Comparison of ENCODE assay signal across 19 mouse cellular contexts in the genomic region with DNA sequence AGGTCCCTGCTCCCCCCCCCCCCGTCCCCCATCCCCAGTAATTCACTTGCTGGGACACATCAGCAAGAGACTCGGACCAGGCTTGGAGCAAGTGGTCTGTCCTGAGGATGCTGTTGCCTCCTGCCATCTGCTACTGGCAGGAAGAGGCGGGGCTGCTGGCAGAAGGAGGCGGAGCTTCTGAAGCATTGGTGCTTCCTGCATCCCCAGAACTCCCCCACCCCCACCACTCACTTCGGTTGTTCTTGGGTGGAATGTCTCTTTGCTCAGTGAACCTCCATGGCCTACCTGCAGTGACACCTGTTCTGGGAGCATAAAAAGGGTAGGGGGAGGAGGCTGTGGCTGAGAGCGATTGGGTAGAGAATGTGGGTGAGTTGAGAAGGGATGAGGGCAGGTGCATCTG. TPM values are rescaled to one million over a fixed set of nuclear protein-coding genes. Genes with fewer than 3 reads are reported as not detected.
DNase-seq lines count a peak whose midpoint lies in the region; ATAC-seq and TF ChIP-seq lines count a peak whose summit lies in the region.
"Had no signal": no experiment of that assay in that cellular context is flagged by ENCODE, and none has a peak within 500 bp of the region (broad histone marks: within the 10 kb centered on the region; RNA-seq: fewer than 3 reads in every experiment).

No protein-coding gene starts in this region.

- H3K27ac ChIP-seq in forebrain, embryonic 10.5 days = peak overlapping the region; percentile 35; the same call in 1 of the 2 replicates
- H3K27ac ChIP-seq in forebrain, embryonic 15.5 days (replicated peaks) = no peak overlapping the region
- no peak overlapping the region for H3K27ac ChIP-seq in midbrain, embryonic 11.5 days (ENCODE audit: low read depth, low read length)
- H3K27ac ChIP-seq in midbrain, postnatal 0 days (ENCODE audit: low read depth, low read length) = no peak overlapping the region
- no peak overlapping the region for H3K27ac ChIP-seq in CH12.LX (ENCODE audit: insufficient read depth, low read depth)

- TF ChIP-seq RAD21 in CH12.LX (IDR thresholded peaks at IDR 0.05; ENCODE audit: low read depth, low read length) = no peak

- H3K36me3 ChIP-seq in forebrain, embryonic 10.5 days (replicated peaks) = no peaks in the 10 kb centered on the region
- no peaks in the 10 kb centered on the region for H3K36me3 ChIP-seq in forebrain, embryonic 15.5 days
- no peaks in the 10 kb centered on the region for H3K36me3 ChIP-seq in midbrain, embryonic 11.5 days (ENCODE audit: control insufficient read depth, insufficient read depth, low read length)
- peaks cover 2% of the 10 kb centered on the region; the same call in 1 of the 2 replicates for H3K36me3 ChIP-seq in midbrain, postnatal 0 days (ENCODE audit: insufficient read depth, low read length)
- H3K36me3 ChIP-seq in CH12.LX (replicated peaks in 1 of 2; ENCODE audit: control insufficient read depth in 1 of 2, insufficient read depth in 1 of 2, low read length in 1 of 2) = no peaks in the 10 kb centered on the region
- H3K36me3 ChIP-seq: hindbrain, embryonic 13.5 days had no signal

- no peak overlapping the region for H3K9ac ChIP-seq in forebrain, embryonic 15.5 days (replicated peaks)
- H3K9ac ChIP-seq in midbrain, embryonic 11.5 days (ENCODE audit: low read length) = no peak overlapping the region
- no peak overlapping the region for H3K9ac ChIP-seq in midbrain, postnatal 0 days (replicated peaks; ENCODE audit: low read length, poor library complexity, severe bottlenecking)
- no peak overlapping the region for H3K9ac ChIP-seq in CH12.LX (ENCODE audit: insufficient read depth, low read depth)
- H3K9ac ChIP-seq: hindbrain, embryonic 13.5 days; lung, embryonic 14.5 days had no signal

- in situ Hi-C loops in CH12.LX (cut with MboI; ENCODE audit: low pct_ligation_motif_present, low pct_unique_long_range_greater_than_20kb, low sequenced_read_pairs) = loop anchor here (10.0 kb wide), 1 partner anchor 54 kb away; no protein-coding TSS in a partner anchor

- TF ChIP-seq POLR2A in CH12.LX (IDR thresholded peaks at IDR 0.05; ENCODE audit: low read depth, low read length) = no peak

- WGBS in forebrain, embryonic 10.5 days = 78% methylated on average over 6 of the region's 6 CpGs
- whole genome bisulfite sequencing in forebrain, embryonic 15.5 days = 66% methylated on average over 6 of the region's 6 CpGs
- 72% methylated on average over 6 of the region's 6 CpGs for WGBS in midbrain, embryonic 11.5 days
- 69% methylated on average over 6 of the region's 6 CpGs for WGBS in midbrain, postnatal 0 days

- TF ChIP-seq EP300 in CH12.LX (IDR thresholded peaks at IDR 0.05; ENCODE audit: low read length) = no peak

- no peaks in the 10 kb centered on the region for H3K27me3 ChIP-seq in forebrain, embryonic 10.5 days (ENCODE audit: poor library complexity, severe bottlenecking)
- no peaks in the 10 kb centered on the region for H3K27me3 ChIP-seq in forebrain, embryonic 15.5 days
- H3K27me3 ChIP-seq in midbrain, embryonic 11.5 days (ENCODE audit: control insufficient read depth, insufficient read depth, low read length) = no peaks in the 10 kb centered on the region
- H3K27me3 ChIP-seq in midbrain, postnatal 0 days (ENCODE audit: insufficient read depth, low read length) = no peaks in the 10 kb centered on the region
- peaks cover 3% of the 10 kb centered on the region for H3K27me3 ChIP-seq in CH12.LX (replicated peaks)
- H3K27me3 ChIP-seq: hindbrain, embryonic 13.5 days had no signal

- H3K9me3 ChIP-seq in forebrain, embryonic 10.5 days = no peaks in the 10 kb centered on the region
- H3K9me3 ChIP-seq in forebrain, embryonic 15.5 days = no peaks in the 10 kb centered on the region
- no peaks in the 10 kb centered on the region for H3K9me3 ChIP-seq in midbrain, embryonic 11.5 days (ENCODE audit: control insufficient read depth, low read length)
- H3K9me3 ChIP-seq in midbrain, postnatal 0 days (ENCODE audit: low read length) = no peaks in the 10 kb centered on the region
- H3K9me3 ChIP-seq in CH12.LX (replicated peaks; ENCODE audit: low read length) = no peaks in the 10 kb centered on the region
- H3K9me3 ChIP-seq: hindbrain, embryonic 13.5 days had no signal

- no peaks in the 10 kb centered on the region for H3K79me2 ChIP-seq in CH12.LX (replicated peaks; ENCODE audit: control insufficient read depth, extremely low read depth, insufficient read depth, poor library complexity, severe bottlenecking)

- dilution Hi-C loops in CH12.LX (cut with MboI; ENCODE audit: extremely low pct_ligation_motif_present, extremely low pct_unique_long_range_greater_than_20kb, low sequenced_read_pairs) = no loop called here

- H3K4me2 ChIP-seq in forebrain, embryonic 15.5 days (replicated peaks) = no peak overlapping the region
- no peak overlapping the region for H3K4me2 ChIP-seq in midbrain, embryonic 11.5 days
- H3K4me2 ChIP-seq in midbrain, postnatal 0 days (ENCODE audit: low read depth, low read length, poor library complexity, severe bottlenecking) = no peak overlapping the region
- H3K4me2 ChIP-seq in CH12.LX (ENCODE audit: insufficient read depth, low read depth, poor library complexity, severe bottlenecking) = no peak overlapping the region
- H3K4me2 ChIP-seq: hindbrain, embryonic 13.5 days; lung, embryonic 14.5 days had no signal

- ATAC-seq in forebrain, embryonic 15.5 days (replicated peaks) = no peak
- peak; percentile 42; the same call in 1 of the 2 replicates for ATAC-seq in midbrain, embryonic 11.5 days (ENCODE audit: low FRiP score)
- no peak for ATAC-seq in midbrain, postnatal 0 days (ENCODE audit: low FRiP score)

- no peak overlapping the region for H3K4me3 ChIP-seq in forebrain, embryonic 10.5 days
- H3K4me3 ChIP-seq in forebrain, embryonic 15.5 days = no peak overlapping the region
- no peak overlapping the region for H3K4me3 ChIP-seq in midbrain, embryonic 11.5 days (ENCODE audit: low read depth, low read length)
- no peak overlapping the region for H3K4me3 ChIP-seq in midbrain, postnatal 0 days (ENCODE audit: low read depth, low read length)
- peak overlapping the region in 2 of 3 experiments; percentile 16 to 29 for H3K4me3 ChIP-seq in CH12.LX (replicated peaks in 1 of 3; ENCODE audit: low read depth in 2 of 3, low read length in 2 of 3, poor library complexity in 1 of 3)
- H3K4me3 ChIP-seq: hindbrain, embryonic 13.5 days had no signal

- no peak for DNase-seq in forebrain, embryonic 10.5 days (ENCODE audit: extremely low spot score, low spot score)
- peak; percentile 75 for DNase-seq in midbrain, embryonic 11.5 days (ENCODE audit: low spot score, missing footprints)
- DNase-seq in midbrain, postnatal 0 days (ENCODE audit: low spot score) = no peak
- DNase-seq in CH12.LX (ENCODE audit: extremely low read depth) = no peak
- DNase-seq in ZHBTc4 (ENCODE audit: low read depth, low spot score) = peak; percentile 68
- DNase-seq in urinary bladder, postnatal 25 days (ENCODE audit: low spot score) = no peak
- no peak for DNase-seq in urinary bladder, postnatal 36 days (ENCODE audit: low spot score in 2 of 2)
- DNase-seq: adrenal gland, adult 8-10 months; kidney, adult 18-20 months; kidney, postnatal 36 days; liver; lung, embryonic 14.5 days; right cerebral cortex, postnatal 14 days had no signal

- no peak for TF ChIP-seq CTCF in midbrain, postnatal 0 days (IDR thresholded peaks at IDR 0.05)
- no peak for TF ChIP-seq CTCF in CH12.LX (conservative IDR thresholded peaks at IDR 0.05 in 1 of 2, IDR thresholded peaks at IDR 0.05 in 1 of 2; ENCODE audit: low read depth in 2 of 2, low read length in 2 of 2)

- H3K4me1 ChIP-seq in forebrain, embryonic 10.5 days = peaks cover 39% of the 10 kb centered on the region
- peaks cover 21% of the 10 kb centered on the region for H3K4me1 ChIP-seq in forebrain, embryonic 15.5 days
- H3K4me1 ChIP-seq in midbrain, embryonic 11.5 days (ENCODE audit: control insufficient read depth, insufficient read depth, low read length) = peaks cover 5% of the 10 kb centered on the region; the same call in 1 of the 2 replicates
- H3K4me1 ChIP-seq in midbrain, postnatal 0 days (ENCODE audit: insufficient read depth, low read length) = peaks cover 10% of the 10 kb centered on the region; the same call in 1 of the 2 replicates
- peaks cover 3 to 18% of the 10 kb centered on the region in 2 experiments for H3K4me1 ChIP-seq in CH12.LX (ENCODE audit: control insufficient read depth in 1 of 2, insufficient read depth in 2 of 2)

TF ChIP-seq in CH12.LX, 34 proteins besides CTCF, POLR2A, EP300 and RAD21 (continues in another document):
- TF ChIP-seq MAX (IDR thresholded peaks at IDR 0.05; ENCODE audit: low read length) (no peak), ZC3H11A (IDR thresholded peaks at IDR 0.05; ENCODE audit: low read depth, low read length) (no peak), CHD2 (IDR thresholded peaks at IDR 0.05; ENCODE audit: low read length) (no peak), USF1 (IDR thresholded peaks at IDR 0.05; ENCODE audit: low read depth, low read length) (no peak), ETS1 (conservative IDR thresholded peaks at IDR 0.05; ENCODE audit: low read depth, low read length) (no peak), USF2 (conservative IDR thresholded peaks at IDR 0.05; ENCODE audit: low read depth, low read length) (no peak), TCF12 (IDR thresholded peaks at IDR 0.05; ENCODE audit: low read depth, low read length) (no peak), MXI1 (IDR thresholded peaks at IDR 0.05; ENCODE audit: low read depth, low read length) (no peak), NRF1 (IDR thresholded peaks at IDR 0.05; ENCODE audit: low read depth, low read length) (no peak)

RNA-seq across cellular contexts. Expression of a gene that starts 27.5 kb away (rescaled TPM):
- polyA plus RNA-seq in forebrain, embryonic 10.5 days (2016; fragmentation: Nextera tagmentation; extraction: Ambion mirVana) = 9.1 and 9.6 TPM in 2 replicates
- 19.2 and 19.7 TPM in 2 replicates for polyA plus RNA-seq in forebrain, embryonic 15.5 days (2015; fragmentation: Nextera tagmentation; extraction: Ambion mirVana)
- 12.7 and 14.1 TPM in 2 replicates for polyA plus RNA-seq in midbrain, embryonic 11.5 days (2014; fragmentation: Nextera tagmentation; extraction: Ambion mirVana)
- total RNA-seq in midbrain, postnatal 0 days (2014; rRNA removed) = 40.7 and 68.0 TPM in 2 replicates
- 31.1 and 32.1 TPM in 2 replicates for polyA plus RNA-seq in midbrain, postnatal 0 days (2015; fragmentation: Nextera tagmentation; extraction: Ambion mirVana)
- not detected in 2 replicates for total RNA-seq in CH12.LX (2012; rRNA removed)
- not detected in 2 replicates for total RNA-seq in CH12.LX (2014; rRNA removed)
- polyA plus RNA-seq in CH12.LX (2012; ENCODE audit: insufficient read length, low read depth) = 0.03 TPM in 1 of 2 replicates, not detected in the other
- total RNA-seq: gastrocnemius, adult 18-20 months had no signal

RNA-seq across cellular contexts. Expression of a gene that starts 59.8 kb away (rescaled TPM):
- 26.2 and 31.0 TPM in 2 replicates for polyA plus RNA-seq in forebrain, embryonic 10.5 days (2016; fragmentation: Nextera tagmentation; extraction: Ambion mirVana)
- polyA plus RNA-seq in forebrain, embryonic 15.5 days (2015; fragmentation: Nextera tagmentation; extraction: Ambion mirVana) = 39.2 and 42.1 TPM in 2 replicates
- polyA plus RNA-seq in midbrain, embryonic 11.5 days (2014; fragmentation: Nextera tagmentation; extraction: Ambion mirVana) = 20.3 and 21.6 TPM in 2 replicates
- 7.2 and 7.6 TPM in 2 replicates for total RNA-seq in midbrain, postnatal 0 days (2014; rRNA removed)
- 9.7 and 10.7 TPM in 2 replicates for polyA plus RNA-seq in midbrain, postnatal 0 days (2015; fragmentation: Nextera tagmentation; extraction: Ambion mirVana)
- 0.21 and 0.25 TPM in 2 replicates for total RNA-seq in CH12.LX (2012; rRNA removed)
- total RNA-seq in CH12.LX (2014; rRNA removed) = 0.15 TPM in 2 replicates
- 0.26 TPM in 1 of 2 replicates, not detected in the other for polyA plus RNA-seq in CH12.LX (2012; ENCODE audit: insufficient read length, low read depth)
- total RNA-seq: common myeloid progenitor, adult 5-6 weeks; granulocyte monocyte progenitor cell, adult 5-6 weeks; megakaryocyte progenitor cell, adult 5-6 weeks had no signal

Comparison
In these comparisons a context has a peak if more than half of its experiments do, and no peak if none do; other contexts are left out.
1. DNase-seq: peak in midbrain, embryonic 11.5 days (single experiment) and ZHBTc4 (single experiment); none in forebrain, embryonic 10.5 days (single experiment), midbrain, postnatal 0 days (single experiment), CH12.LX (single experiment), urinary bladder, postnatal 25 days (single experiment) and urinary bladder, postnatal 36 days (0 of 2).
2. H3K4me3 ChIP-seq: peak in CH12.LX (2 of 3); none in forebrain, embryonic 10.5 days (single experiment), forebrain, embryonic 15.5 days (single experiment), midbrain, embryonic 11.5 days (single experiment) and midbrain, postnatal 0 days (single experiment).